Mouse (Mus musculus) fat pad, adult 2 months (tissue): Measurements from ENCODE around the gene Usb1.

Experiments used
- DNase-seq: peaks from one replicate; pipeline ENCODE4 v3.0.0-alpha.2; 2011; ENCODE audit warnings: low read depth, low spot score; ENCODE audit errors: extremely low read depth

The Usb1 gene

DNA sequence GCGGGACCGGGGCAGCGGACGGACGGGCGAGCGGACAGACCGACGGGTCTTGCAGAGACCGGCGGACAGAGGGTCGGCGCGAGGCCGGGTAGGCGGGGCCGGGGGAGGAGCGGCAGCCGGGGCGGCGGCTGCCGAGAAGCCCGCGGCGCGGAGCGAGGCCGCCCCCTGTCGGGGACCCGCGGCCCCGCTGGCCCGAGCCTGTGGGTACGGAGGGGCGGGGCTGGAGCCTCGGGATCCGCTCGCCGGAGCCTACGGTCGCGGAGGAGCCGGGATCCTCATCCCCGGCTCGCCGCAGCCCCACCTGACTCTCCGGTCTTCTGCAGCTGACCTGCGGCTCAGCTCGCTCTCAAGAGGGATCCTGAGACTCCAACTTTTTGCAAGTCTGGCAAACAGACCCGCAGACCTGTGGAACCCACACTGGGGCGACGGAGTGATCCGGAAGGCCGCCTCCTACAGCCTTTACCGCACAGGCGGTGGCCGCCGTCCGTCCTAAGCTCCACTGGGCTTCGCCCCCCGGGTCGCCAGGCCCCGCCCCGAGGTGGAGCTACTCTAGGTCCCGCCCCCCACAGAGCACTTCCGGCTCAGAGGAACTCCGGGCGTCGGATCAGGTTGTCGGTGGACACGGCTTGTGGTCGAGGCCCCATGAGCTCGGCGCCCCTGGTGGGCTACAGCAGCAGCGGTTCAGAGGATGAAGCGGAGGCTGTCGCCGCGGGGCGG, at the start of gene Usb1, which contains the start of gene Zfp319:
Gene Usb1, plus strand, starts transcription at position 565 of the 717 bp plus-strand sequence.
Gene Zfp319, minus strand, starts transcription at position 231 of the 717 bp plus-strand sequence.
- no peak for DNase-seq

DNA sequence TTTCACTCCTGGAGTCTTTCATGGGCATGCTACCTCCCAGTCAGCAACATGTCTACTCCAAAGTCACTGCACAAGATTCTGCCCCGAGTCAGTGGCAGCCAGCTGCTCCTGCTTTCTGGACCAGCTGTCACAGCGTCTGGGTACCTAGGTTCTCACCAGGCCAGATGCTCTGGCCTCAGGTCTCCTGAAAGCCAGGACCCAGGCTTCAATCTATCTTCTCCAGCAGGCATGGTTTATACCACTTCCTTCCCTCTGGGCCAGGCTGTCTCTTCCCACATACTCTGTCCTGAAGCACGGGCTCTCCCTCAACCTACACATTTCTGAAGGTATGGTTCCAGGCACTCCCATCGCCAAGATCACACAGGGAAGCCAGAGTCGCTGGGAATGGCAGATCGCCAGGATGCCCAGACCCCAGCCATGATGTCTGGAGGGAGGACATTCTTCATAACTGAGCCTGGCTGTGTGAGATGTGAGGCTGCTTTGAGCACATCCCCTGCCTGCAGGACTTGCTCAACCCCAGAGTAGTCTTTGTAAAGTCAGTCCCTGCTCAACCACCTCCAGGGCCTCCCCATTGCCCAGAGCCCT, 42.9 kb upstream of the Usb1 start:
- DNase-seq, result no peak

DNA sequence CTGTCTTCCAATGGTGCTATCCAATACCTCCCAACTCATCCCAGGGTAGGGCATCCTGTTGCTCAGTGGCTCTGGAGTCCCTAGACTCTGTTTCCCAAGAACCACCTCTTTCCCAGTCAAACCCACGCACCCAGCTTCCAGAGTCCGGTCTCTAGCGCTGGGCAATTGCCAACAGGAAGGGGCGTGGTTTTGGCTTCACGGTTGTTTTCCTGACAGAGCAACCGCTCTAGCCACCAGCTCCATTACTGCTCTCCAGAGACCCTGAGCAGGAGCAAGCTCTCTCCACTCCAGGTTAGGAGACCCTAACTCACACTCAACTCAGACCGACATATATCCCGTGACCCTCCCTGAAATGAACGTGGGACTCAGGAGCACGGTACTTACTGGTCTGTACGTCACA, 38.9 kb upstream of the Usb1 start:
- peak; percentile 21 for DNase-seq

DNA sequence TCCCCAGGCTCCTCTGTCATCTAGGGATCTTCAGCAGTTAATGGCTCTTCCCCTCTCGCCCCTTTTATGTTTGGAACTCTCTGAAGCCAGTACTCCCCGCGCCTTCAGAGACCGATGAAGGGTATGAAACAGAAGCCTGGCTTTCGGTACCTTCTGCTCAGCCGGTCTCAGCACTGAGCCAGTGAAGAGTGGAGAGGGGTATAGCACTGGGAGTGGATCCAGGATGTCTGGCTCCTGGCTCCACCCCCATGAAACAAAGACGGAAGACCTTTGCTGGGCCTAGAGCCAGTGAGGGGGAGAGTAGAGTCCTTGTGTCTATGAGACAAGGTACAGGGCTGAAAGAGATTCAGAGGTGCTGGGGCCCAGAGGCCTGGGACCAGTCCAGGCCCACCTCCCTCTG, 38.2 kb upstream of the Usb1 start:
- DNase-seq, result no peak

DNA sequence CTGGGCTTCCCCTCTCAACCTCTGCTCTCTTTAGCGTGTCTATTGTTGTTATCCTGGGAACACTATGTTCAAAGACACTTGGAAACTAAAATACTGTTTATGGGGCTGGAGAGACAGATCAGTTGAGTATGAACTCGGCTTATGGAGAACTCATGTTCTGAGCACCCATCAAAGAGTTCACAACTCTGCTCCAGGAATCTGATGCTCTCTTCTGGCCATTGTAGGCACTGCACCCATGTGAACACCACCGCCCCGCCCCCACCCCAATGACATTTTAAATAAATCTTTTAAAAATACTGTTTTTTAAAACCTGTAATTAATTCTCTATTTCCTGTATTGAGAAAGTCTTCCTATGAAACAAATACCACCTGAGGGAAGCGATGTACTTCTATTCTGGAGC, 29.7 kb upstream of the Usb1 start:
- DNase-seq, result no peak

DNA sequence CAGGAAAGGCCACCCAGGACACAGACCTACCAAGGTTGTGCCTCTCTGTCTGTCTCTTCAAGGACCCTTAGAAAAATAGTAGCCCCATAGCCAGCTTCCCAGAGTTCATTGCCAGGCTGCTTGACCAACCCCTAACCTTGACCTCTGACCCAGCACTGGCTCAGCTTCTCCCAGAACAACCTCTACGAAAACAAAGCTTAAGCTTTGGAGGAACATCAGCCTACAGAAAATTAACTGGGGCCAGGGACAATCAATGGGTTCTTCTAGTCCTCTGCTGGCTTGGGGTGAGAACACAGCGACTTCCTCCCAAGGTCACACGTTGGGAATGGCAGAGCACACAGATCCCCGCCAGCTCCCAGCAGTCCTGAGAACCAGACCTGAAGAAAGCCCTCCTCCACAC, 26.6 kb upstream of the Usb1 start:
- no peak for DNase-seq

DNA sequence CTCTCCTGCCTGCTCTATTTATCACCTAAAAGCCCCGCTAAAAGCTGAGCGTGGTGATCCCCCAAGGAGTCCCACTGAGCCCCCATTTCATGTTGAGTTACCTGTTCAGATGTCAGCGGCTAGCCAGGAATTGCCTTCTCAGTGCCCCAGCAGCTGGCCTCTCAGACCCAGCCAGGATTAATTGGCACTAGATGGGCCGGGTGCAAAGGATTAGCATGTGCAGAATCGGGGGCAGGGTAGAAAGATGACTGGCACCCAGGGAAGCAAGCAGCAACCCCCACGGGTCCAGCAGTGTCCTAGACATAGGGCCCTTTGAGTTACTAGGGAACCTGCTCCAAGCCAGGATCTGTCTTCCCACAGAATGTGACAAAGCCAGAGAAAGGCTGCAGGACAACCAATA, 25.7 kb upstream of the Usb1 start, which contains the start of gene Cngb1:
Gene Cngb1, minus strand, starts transcription at position 155 of the 400 bp plus-strand sequence.
- DNase-seq, result no peak

DNA sequence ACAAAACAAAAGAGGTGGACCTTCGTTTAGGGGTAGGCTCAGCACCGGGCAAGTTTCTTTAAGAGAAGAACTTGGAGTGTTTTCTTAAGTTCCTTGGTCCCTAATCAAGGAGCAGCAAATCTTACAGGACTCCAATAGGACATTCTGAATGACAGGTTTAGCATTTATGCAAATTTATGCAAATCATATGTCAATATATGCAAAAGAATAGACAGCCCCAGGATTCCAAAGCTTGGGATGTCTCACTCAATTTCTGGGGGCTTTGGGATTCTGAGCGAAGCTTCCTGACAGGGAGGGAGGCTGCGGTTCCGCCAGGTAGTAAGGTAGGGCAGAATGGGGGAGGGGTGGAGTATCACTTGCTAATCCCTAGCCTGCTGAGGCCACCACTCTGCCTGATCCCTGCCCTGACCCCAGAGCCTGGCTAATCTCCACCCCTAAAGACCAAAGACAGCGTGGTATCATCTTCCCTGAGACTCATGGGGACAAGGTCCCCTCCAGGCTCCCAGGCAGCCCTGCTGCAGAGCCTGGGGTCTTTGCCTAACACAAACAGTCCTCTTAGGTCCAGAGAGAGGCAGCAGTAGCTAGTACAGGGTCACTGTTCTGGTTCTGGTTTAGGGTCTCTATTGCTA, 21.6 kb upstream of the Usb1 start, which contains the start of gene Tepp:
Gene Tepp, plus strand, starts transcription at position 225 of the 629 bp plus-strand sequence.
- DNase-seq, result no peak

DNA sequence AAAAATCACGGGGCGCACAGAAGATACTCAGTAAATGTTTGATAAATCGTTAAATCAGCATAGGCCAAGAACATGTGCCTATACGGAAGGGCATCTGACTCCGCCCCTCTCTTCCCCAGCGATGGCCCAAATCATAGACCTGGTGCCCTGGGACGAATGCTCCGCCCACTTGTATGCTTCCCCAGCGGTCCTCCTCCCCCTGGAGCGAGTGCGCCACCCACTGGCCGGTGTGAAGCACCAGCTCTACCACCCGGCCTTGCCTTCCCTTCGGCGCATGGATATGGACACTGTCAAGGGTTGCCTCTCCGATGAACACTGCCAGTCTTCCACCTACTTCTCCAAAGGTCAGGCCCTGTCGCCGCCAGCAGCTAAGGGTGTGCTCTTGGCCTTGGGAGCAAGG, 19.2 kb upstream of the Usb1 start:
- DNase-seq, result no peak

DNA sequence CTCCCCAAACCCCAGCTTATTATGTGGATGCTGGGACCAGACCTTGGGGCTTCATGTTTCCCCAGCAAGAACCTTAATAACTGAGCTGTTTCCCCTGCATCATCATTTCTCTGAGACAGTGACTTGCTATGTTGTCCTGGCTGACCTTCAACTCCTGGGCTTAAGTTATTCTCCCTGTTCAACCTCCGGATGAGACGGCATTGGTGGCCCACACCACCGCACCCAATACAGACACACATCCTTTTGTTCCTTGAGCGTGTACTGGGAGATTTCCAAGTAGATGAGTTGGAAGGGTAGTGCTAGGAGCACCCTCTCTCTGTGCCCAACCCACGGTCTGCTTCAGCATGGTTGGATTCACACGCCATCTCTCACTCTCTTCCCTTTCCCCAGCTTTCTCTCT, 18.2 kb upstream of the Usb1 start:
- no peak for DNase-seq

DNA sequence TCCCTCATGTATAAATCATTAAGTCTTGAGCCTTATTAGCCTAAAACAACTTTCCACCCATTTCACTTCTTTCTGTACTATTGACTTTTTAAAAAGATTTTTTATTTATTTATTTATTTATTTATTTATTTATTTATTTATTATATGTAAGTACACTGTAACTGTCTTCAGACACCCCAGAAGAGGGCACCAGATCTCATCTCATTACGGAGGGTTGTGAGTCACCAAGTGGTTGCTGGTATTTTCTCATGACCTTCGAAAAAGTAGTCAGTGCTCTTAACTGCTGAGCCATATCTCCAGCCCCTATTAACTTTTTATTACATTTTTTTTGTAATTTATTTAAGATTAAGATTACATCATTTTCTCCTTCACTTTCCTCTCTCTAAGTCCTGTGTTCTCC, 17.4 kb upstream of the Usb1 start:
- DNase-seq, result no peak

DNA sequence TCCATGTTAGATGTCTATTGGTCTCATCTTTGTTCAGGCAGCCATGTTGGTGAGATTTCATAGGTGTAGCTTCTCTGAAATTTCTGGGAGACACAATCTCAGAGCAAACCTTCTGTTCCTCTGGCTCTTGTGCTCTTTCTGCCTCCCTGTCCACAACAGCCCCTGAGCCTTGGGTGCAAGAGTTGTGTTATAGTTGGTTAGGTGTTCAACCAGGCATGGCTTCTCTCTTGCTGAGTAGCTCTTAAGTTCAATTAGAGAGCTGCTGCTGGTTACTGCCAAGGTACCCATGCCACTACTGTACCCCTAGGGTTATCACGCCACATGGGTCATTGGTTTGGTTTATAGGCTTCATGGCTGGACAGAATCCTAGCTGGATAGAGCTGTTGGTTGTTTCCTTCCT, 16.7 kb upstream of the Usb1 start:
- DNase-seq, result no peak

DNA sequence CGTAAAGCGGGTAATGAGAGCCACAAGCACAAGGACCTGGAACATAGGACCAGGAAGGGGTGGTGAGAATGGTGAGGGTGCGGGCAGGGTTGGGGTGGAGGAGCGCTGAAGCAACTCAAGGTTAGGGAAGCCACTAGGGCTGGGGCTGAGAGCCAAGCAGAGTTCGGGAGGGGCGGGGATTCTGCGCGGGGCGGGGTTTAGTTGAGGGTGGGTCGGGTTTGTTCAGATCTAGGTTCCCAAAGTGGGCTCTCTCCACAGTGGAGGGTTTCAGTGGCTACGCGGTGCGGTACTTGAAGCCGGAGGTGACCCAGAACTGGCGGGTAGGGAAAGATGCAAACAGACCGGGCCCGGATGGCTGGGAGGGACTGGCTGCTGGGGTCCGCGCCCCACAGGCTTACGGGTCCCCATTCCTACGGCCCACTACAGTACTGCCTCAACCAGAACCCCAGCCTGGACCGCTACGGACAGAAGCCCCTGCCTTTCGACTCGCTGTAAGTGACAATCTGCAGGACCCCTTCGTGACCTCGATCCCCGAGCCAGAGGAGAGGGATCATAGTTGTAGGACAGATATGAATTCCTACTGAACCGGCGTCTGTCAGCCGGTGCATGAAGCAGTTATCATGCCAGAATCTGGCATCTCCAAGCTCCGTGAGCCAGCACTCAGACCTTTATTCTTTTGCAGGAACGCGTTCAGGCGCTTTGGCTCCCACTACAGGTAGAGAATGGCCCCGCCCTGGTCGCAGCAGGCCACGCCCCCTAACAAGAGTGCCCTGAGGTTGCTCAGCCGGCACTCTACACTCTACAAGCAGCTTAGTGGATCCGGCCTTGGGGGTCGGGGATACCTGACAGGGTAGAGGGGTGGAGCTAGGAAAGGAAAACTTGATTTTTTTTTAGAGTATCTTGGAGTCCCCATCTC, 11.6 kb upstream of the Usb1 start:
- DNase-seq, result no peak

DNA sequence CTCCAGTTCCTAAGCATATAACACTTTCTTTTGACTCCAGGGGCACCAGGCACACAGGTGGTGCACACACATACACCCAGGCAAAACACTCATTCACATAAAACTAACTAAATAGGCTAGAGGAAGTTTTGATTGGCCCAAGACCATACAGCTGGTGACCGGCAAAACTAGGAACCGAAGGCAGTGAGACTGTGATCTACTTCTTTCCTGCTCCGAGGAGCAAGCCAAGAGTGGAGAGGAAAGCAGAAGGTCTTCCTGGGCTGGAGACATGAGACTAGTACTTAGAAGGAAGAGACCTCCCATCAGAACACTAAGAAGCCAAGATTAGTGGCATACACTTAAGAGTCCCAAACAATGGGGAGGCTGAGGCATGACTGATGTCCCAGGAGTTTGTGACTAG, 8.9 kb upstream of the Usb1 start:
- DNase-seq, result no peak

DNA sequence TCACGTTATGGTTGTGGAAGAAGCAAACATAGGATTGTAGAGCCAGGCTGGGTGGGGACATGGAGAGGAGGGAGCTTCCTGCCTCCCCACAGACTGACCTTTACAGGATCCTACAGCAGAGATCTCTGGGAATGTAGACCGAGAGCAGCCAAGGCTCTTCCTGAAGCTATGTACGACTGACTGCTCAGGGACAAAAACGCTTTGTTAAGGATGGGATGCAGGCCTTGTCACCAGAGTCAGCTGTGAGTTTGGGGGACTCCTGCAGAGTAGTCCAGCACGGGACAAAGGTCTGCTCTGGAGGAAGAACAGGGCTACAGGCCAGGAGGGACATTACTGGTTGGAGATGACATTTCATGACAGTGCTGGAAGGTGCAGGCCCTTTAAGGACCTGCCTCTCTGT, 7.4 kb upstream of the Usb1 start:
- no peak for DNase-seq

DNA sequence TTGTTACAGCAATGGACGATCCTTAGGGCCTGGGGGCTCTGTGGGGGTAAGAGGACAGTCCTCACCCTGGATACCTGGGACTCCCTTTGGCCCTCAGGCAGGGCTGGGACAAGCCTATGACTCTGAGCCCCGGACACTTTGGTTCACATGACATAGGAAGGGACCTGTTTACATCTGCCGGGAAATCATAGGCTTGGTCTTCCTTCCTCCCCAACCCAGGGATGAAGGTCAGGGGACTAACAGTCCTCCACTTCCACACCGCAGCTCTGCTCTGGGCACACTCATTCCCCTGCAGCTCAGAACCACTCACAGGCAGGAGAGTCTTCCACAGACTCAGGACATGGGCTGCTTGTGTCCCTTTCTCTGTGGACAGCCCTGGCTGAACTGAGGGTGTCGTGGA, 5.3 kb upstream of the Usb1 start:
- no peak for DNase-seq

DNA sequence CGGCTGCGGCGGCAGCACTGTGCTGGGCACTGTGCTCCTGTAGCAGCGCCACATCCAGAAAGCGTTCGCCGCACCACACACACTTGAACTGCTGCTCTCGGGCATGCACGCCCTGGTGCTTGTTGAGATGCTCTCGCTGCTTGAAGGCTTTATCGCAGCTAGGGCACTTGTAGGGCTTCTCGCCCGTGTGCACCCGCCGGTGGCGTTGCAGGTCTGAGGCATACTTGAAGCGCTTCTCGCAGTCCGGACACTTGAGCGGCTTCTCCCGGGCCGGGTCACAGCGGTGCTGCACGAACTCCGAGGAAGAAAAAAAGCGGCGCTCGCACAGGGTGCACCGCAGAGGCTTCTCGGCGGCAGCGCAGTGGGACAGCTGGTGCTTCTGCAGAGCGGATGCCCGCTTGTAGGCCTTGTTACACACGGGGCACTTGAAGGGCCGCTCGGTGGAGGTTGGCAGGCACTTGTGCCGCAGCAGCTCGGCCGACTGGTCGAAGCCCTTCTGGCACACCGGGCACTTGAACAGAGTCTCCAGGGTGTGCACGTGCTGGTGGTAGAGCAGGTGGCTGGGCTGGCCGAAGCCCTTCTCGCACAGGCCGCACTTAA, 4.1 kb upstream of the Usb1 start:
- no peak for DNase-seq

DNA sequence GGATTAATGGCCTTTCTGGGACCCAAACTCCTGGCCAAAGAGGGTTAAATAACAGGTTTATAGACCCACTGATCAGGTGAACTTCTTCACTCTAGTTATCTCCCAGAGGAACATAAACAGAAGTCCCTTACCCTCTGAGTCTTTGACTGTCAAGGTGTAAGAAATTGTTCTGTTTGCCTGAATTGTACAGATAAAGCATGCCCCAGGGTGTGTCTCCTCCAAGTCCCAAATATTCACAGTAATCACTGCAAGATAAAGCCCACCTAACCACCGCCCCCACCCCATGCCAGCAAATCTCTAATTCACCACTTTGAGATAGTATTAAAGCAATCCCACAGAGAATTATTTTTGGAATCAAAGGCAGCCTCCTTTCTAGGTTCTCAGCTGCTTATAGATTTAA, 1.7 kb upstream of the Usb1 start:
- no peak for DNase-seq

DNA sequence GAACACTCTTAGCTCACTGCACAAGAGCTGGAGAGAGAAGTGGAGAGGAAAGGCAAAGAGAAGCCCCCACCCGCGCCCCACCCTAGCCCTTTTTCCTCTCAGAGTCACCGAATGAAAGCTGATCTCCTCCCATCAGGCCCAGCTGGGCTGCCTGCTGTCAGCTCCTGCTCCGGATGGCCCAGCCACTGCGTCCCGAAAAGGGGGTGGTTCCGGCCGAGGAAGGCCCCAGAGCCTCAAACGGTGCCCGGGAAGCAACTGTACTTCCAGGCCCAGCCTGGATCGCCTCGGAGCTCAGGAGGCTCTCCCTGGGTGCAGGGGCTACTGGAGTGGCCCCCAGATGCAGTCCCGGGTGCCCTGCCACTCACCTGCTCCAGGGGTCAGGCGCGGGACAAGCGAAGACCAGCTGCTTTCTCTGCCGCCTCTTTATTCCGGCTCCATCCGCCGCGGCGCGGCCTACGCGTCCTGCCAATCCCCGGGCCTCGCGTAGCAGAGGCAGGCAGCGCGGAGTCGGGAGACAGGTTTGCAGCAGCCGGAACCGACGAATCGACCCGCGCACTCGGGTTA, 846 bp upstream of the Usb1 start:
- no peak for DNase-seq

DNA sequence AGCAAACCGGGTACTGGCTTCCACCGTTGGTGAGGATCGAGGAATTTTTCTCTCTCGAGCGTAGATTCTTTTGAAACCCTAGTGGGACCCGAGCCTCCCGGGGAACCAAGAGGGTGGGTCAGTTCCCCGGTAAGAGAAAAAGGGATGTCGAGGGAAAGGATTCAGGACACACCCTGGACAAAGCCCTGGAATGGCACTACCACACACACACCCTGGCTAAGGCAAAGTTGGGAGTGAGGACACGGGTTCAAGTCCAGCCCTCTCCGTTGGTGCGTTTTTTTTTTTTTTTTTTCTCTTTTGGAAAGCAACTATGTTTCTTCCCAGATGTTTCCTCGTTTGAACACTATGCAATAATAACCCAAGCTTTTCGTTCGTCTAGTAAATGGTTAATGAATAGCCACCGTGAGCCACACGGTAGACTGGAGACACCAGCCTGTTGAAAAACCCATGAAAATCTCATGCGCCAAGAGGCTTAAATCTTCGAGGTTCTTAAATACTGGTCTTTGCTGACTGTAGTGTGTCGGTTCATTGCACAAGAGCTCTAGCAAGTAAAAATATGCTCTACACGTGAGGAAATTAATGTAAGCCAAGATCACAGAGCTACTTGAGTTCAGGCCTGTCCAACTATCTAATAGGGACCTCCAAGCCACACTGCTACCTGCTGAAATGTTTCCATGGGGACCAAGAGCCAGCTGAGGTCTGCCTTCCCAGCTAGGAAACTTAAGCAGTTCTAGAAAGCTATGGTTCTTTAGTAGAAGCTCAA, 534 bp downstream of the Usb1 start:
- DNase-seq, result no peak
